Mouse (Mus musculus) hindbrain, embryonic 15.5 days (tissue): Measurements from ENCODE around the gene Pcdh17. TPM values are rescaled to one million over a fixed set of nuclear protein-coding genes. Genes with fewer than 3 reads are reported as not detected.

Experiments used
- ATAC-seq: fragments of 200-750 bp; cut with Nextera tagmentation; 2 replicates; pipeline ENCODE4 v1.8.0; 2017; ENCODE audit warnings: low read depth, moderate number of reproducible peaks, moderate TSS enrichment; ENCODE audit not compliant: low FRiP score
- H3K27ac ChIP-seq: fragments of 300-500 bp; sonication (generic); replicated peaks from 2 replicates; pipeline ENCODE4 v1.5.1; 2015; ENCODE audit warnings: mild to moderate bottlenecking, inconsistent platforms
- H3K27me3 ChIP-seq: fragments of 300-500 bp; sonication (generic); 2 replicates; pipeline ENCODE4 v1.6.1; 2015; ENCODE audit warnings: control low read depth, inconsistent platforms
- H3K36me3 ChIP-seq: fragments of 300-500 bp; sonication (generic); 2 replicates; pipeline ENCODE4 v1.6.1; 2015; ENCODE audit warnings: control low read depth, inconsistent platforms
- H3K4me1 ChIP-seq: fragments of 300-500 bp; sonication (generic); replicated peaks from 2 replicates; pipeline ENCODE4 v1.6.1; 2015; ENCODE audit warnings: control low read depth, inconsistent platforms
- H3K4me2 ChIP-seq: fragments of 300-500 bp; sonication (generic); 2 replicates; pipeline ENCODE4 v1.6.1; 2015; ENCODE audit warnings: moderate library complexity, mild to moderate bottlenecking, inconsistent platforms
- H3K4me3 ChIP-seq: fragments of 300-500 bp; sonication (generic); 2 replicates; pipeline ENCODE4 v1.5.1; 2015; ENCODE audit warnings: mild to moderate bottlenecking, inconsistent platforms
- H3K9ac ChIP-seq: fragments of 300-500 bp; sonication (generic); 2 replicates; pipeline ENCODE4 v1.6.1; 2015; ENCODE audit warnings: inconsistent platforms
- H3K9me3 ChIP-seq: fragments of 300-500 bp; sonication (generic); 2 replicates; pipeline ENCODE4 v1.6.1; 2016; ENCODE audit warnings: control low read depth, inconsistent platforms
- WGBS: fragments of 180-500 bp; shearing (Covaris S2); methylation state at CpG from one replicate; pipeline ENCODE4 v1.1.7; 2015; 5-methylcytosine and 5-hydroxymethylcytosine counted together
- polyA plus RNA-seq: library from polyadenylated mRNA; unstranded; fragments of >200 nt; fragmentation: Nextera tagmentation; extraction: Ambion mirVana; gene quantifications from 2 replicates; pipeline ENCODE4 v1.2.1, GENCODE M21; 2015

Gene Pcdh17
- polyA plus RNA-seq, 1 experiment from 2014 or later, result 35.6 TPM

DNA sequence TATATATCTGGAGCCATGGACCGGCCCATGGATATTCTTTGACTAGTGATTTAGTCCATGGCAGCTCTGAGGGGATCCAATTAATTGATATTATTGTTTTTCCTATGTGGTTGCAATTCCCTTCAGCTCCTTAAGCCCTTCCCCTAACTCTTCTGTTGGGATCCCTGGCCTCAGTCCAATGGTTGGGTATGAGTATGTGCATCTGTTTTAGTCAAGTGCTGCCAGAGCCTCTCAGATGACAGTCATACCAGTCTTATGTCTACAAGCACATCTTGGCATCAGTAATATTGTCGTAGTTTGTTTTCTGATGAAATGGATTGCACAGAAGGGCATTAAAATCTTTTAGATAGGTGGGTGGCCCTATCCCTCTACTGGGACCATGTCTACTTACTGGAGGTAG, 67.6 kb downstream of the Pcdh17 start:
- H3K4me3 ChIP-seq, result no peak overlapping the region
- H3K27ac ChIP-seq, result no peak overlapping the region
- H3K4me1 ChIP-seq, result no peaks in the 10 kb centered on the region
- no peaks in the 10 kb centered on the region for H3K36me3 ChIP-seq
- H3K27me3 ChIP-seq, result no peaks in the 10 kb centered on the region
- H3K9ac ChIP-seq, result no peak overlapping the region
- H3K9me3 ChIP-seq, result no peaks in the 10 kb centered on the region
- H3K4me2 ChIP-seq, result no peak overlapping the region
- no peak for ATAC-seq
- WGBS, result 98% methylated on average over 2 of the region's 2 CpGs

DNA sequence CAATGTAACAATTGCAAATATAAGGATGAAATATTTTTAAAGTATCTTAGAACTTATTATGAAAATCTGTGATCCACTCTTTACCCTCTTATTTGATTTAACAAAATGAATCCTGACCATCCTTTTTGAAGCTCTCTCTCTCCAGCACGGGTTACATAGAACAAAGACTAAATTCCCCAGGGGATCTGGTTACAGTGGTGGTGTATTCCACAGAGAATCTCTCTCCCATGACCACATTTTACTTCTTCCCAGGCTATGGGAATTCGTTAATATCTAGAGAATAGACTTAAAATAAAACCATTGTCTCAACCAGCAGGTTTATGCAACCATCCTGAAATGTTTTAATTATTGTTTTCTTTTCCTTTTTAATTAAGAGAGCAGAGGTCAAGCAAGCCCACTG, 89.0 kb downstream of the Pcdh17 start:
- H3K27me3 ChIP-seq, result no peaks in the 10 kb centered on the region
- no peaks in the 10 kb centered on the region for H3K9me3 ChIP-seq
- H3K27ac ChIP-seq, result no peak overlapping the region
- WGBS, result 25% methylated on average over 2 of the region's 2 CpGs
- no peak overlapping the region for H3K9ac ChIP-seq
- no peaks in the 10 kb centered on the region for H3K4me1 ChIP-seq
- no peak overlapping the region for H3K4me3 ChIP-seq
- H3K4me2 ChIP-seq, result no peak overlapping the region
- H3K36me3 ChIP-seq, result peaks cover 10% of the 10 kb centered on the region
- ATAC-seq, result no peak

DNA sequence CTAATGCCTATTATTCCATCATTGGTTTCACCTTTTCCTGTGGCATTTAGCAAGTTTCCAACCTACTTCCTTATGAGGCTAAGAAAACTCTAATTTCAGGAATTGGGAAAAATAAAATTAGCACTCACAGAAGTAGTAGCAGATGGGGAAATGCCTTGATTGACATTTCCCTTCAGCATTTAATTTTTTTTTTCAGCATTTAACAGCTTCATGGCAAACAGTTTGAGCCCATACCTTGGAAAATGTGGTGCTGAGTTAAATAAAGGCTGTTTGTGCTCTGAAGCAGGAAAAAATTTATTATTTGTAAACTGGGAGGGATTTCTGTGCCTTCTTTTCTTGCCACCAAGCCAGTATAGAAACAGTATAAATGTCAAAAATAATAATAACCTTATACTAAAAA, 91.9 kb downstream of the Pcdh17 start:
- no peak for ATAC-seq
- H3K4me1 ChIP-seq, result no peaks in the 10 kb centered on the region

DNA sequence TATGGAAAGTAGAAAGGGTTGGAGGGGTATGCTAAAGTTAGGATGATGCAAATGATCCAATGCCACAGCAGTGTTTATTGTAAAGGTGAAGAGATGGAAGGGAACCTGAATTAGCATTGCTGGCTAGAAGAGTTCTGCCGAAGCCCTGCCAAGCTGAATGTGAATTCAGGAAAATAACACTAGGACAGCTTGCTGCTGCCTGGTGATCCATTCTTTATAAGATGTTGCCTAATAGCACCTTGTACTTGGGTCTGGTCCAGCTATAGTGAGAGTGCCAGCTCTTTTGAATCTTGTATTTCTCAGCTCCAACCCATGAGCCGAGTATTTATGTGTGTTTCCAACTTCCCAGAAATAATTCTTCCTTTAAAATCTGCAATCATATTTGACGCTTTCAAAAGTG, 98.5 kb downstream of the Pcdh17 start:
- Histone ChIP-seq H3K4me1 (0 out of 2 replicates have a peak, but pooled peaks cover 3% of the 10 kb centered on the region), H3K4me3 (no peak overlapping the region), H3K9ac (no peak overlapping the region), H3K4me2 (no peak overlapping the region), H3K36me3 (0 out of 2 replicates have a peak, but pooled peaks cover 4% of the 10 kb centered on the region), H3K27me3 (no peaks in the 10 kb centered on the region), H3K27ac (no peak overlapping the region), H3K9me3 (no peaks in the 10 kb centered on the region)
- 77% methylated on average over 3 of the region's 3 CpGs for WGBS
- no peak for ATAC-seq

More for the DNA sequence above, 91.9 kb downstream of the Pcdh17 start:
- Histone ChIP-seq H3K27me3 (no peaks in the 10 kb centered on the region), H3K9me3 (no peaks in the 10 kb centered on the region), H3K27ac (no peak overlapping the region), H3K9ac (no peak overlapping the region), H3K4me3 (no peak overlapping the region), H3K4me2 (no peak overlapping the region), H3K36me3 (peaks cover 11% of the 10 kb centered on the region)

DNA sequence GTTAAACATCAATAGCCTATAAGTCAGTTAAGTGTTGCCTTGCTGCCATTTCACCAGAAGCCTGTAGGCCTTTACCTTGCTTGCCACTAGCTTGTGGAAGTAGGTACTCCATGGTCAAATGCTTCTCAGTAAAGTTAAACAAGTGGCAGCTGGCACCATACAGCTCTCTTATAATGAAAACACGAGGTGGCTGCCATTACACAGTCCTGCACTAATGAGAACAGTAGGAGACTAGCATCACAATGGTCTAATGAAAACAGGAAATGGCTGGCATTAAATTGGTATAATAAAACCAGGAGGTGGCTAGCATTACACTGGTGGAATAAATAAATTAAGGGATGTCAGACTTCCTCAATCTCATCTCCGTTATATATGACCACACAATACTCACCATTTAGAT, 102.6 kb downstream of the Pcdh17 start:
- Histone ChIP-seq H3K9ac (no peak overlapping the region), H3K36me3 (no peaks in the 10 kb centered on the region), H3K27ac (no peak overlapping the region), H3K27me3 (no peaks in the 10 kb centered on the region), H3K9me3 (no peaks in the 10 kb centered on the region), H3K4me3 (no peak overlapping the region), H3K4me1 (0 out of 2 replicates have a peak, but pooled peaks cover 3% of the 10 kb centered on the region), H3K4me2 (no peak overlapping the region)
- peak; percentile 47; the same call in 1 of the 2 replicates for ATAC-seq
- WGBS, result 27% methylated on average over 2 of the region's 2 CpGs

DNA sequence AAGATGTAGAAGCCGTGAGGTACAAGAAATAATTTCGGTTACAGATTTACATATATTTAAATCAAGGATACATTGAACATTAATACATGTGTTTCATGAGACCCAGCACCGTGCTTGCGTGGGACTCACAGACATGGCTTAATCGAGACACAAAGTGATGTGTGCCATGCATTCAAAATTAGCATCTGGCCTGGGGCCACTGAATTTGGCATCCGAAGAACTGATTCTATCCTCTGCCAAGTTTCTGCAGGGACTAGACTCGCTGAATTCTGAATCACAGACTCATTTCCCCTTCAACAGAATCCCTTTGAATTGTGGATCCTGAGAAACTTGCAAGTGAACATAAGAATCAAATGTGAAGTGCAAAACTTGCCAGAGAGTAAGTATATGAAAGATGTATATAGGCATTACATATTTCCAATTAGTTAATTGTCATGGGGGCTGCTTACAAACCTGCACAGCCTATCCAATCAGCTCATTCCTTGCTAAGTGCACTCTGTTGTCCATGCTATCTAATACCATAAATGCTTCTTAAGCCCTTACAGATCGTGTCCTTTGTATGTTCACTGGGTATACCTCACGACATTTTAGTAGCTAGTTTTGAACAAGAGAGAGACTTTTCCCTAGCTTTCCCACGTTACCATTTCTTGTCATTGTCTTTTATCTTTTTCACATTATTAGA, 104.3 kb downstream of the Pcdh17 start:
- H3K4me3 ChIP-seq, result no peak overlapping the region
- no peaks in the 10 kb centered on the region for H3K36me3 ChIP-seq
- H3K9me3 ChIP-seq, result no peaks in the 10 kb centered on the region
- no peak overlapping the region for H3K9ac ChIP-seq
- no peaks in the 10 kb centered on the region for H3K27me3 ChIP-seq
- peak; percentile 86 for ATAC-seq
- H3K27ac ChIP-seq, result no peak overlapping the region
- WGBS, result 54% methylated on average over 10 of the region's 10 CpGs
- H3K4me2 ChIP-seq, result no peak overlapping the region
- H3K4me1 ChIP-seq, result no peaks in the 10 kb centered on the region

DNA sequence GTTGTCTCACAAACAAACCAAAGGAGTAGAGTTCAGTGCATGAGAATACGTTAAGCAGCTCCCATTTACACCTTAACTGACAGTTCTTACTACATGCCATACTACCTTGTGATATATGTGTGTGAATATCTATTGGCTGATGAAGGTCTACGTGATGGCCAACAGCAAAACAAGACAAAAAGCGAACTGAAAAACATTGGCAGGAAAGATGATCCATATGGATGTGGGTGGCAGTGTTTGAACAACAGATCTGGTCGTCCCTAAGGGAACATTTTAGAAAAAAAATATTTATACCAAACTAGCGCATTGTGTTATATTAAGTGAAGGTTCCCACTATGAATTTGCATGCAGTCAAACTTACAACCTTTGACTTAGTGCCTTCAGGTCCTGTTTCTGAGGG, 108.2 kb downstream of the Pcdh17 start:
- no peak overlapping the region for H3K27ac ChIP-seq
- no peak overlapping the region for H3K4me3 ChIP-seq
- H3K9ac ChIP-seq, result no peak overlapping the region
- no peak overlapping the region for H3K4me2 ChIP-seq
- H3K9me3 ChIP-seq, result no peaks in the 10 kb centered on the region
- H3K27me3 ChIP-seq, result no peaks in the 10 kb centered on the region
- H3K36me3 ChIP-seq, result no peaks in the 10 kb centered on the region
- no peaks in the 10 kb centered on the region for H3K4me1 ChIP-seq
- 88% methylated on average over 5 of the region's 5 CpGs for WGBS
- no peak for ATAC-seq

DNA sequence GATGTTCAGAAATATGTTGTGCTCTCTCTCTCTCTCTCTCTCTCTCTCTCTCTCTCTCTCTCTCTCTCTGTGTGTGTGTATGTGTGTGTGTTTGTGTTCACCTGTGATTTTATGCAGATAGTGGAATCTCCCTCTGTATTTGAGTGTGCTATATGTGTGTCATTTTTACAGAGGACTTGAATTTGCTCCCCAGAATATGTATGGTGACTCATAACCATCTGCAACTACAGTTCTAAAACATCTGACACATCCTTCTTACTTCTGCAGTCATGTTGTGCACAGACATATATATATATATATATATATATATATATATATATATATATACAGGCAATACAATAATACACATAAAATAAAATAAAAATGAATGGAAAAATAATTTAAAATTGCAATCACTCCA, 127.7 kb downstream of the Pcdh17 start:
- Histone ChIP-seq H3K4me1 (no peaks in the 10 kb centered on the region), H3K9me3 (no peaks in the 10 kb centered on the region), H3K4me2 (no peak overlapping the region), H3K9ac (no peak overlapping the region), H3K27ac (no peak overlapping the region), H3K36me3 (no peaks in the 10 kb centered on the region), H3K4me3 (no peak overlapping the region), H3K27me3 (no peaks in the 10 kb centered on the region)
- ATAC-seq, result no peak
